Mouse (Mus musculus) forebrain, postnatal 0 days (tissue): ENCODE results near the gene C1ql4. TPM values are rescaled to one million over a fixed set of nuclear protein-coding genes. Genes with fewer than 3 reads are reported as not detected.

Source experiments
- ATAC-seq: fragments of 200-750 bp; cut with Nextera tagmentation; 2 replicates; pipeline ENCODE4 v1.8.0; 2017; ENCODE audit warnings: mild to moderate bottlenecking, moderate library complexity
- DNase-seq: peaks from one replicate; pipeline ENCODE4 v3.0.0-alpha.2; 2015
- H3K27ac ChIP-seq: fragments of 300-500 bp; sonication (generic); 2 replicates; pipeline ENCODE4 v1.5.1; 2014; ENCODE audit warnings: low read depth, mild to moderate bottlenecking, antibody characterized with exemption, low read length, moderate library complexity, mixed read lengths
- H3K27me3 ChIP-seq: fragments of 300-500 bp; sonication (generic); 2 replicates; pipeline ENCODE4 v1.6.1; 2014; ENCODE audit warnings: mild to moderate bottlenecking, low read length, mixed read lengths; ENCODE audit not compliant: insufficient read depth
- H3K36me3 ChIP-seq: fragments of 300-500 bp; sonication (generic); 2 replicates; pipeline ENCODE4 v1.6.1; 2014; ENCODE audit warnings: mild to moderate bottlenecking, moderate library complexity; ENCODE audit not compliant: insufficient read depth
- H3K4me1 ChIP-seq: fragments of 300-500 bp; sonication (generic); 2 replicates; pipeline ENCODE4 v1.6.1; 2014; ENCODE audit warnings: antibody characterized with exemption; ENCODE audit not compliant: insufficient read depth
- H3K4me2 ChIP-seq: fragments of 300-500 bp; sonication (generic); 2 replicates; pipeline ENCODE4 v1.6.1; 2014; ENCODE audit warnings: low read depth, mild to moderate bottlenecking, moderate library complexity
- H3K4me3 ChIP-seq: fragments of 300-500 bp; sonication (generic); 2 replicates; pipeline ENCODE4 v1.5.1; 2014; ENCODE audit warnings: low read depth, low read length, mixed read lengths
- H3K9ac ChIP-seq: fragments of 300-500 bp; sonication (generic); 2 replicates; pipeline ENCODE4 v1.6.1; 2014; ENCODE audit warnings: mild to moderate bottlenecking
- H3K9me3 ChIP-seq: fragments of 300-500 bp; sonication (generic); 2 replicates; pipeline ENCODE4 v1.6.1; 2016; ENCODE audit warnings: low read length
- CTCF ChIP-seq: sonication (generic); IDR thresholded peaks from 2 replicates; pipeline ENCODE4 v1.5.1; 2016; ENCODE audit warnings: antibody characterized with exemption, control low read depth, low read depth
- WGBS: fragments of 180-500 bp; shearing (Covaris S2); extraction: QIAGEN DNeasy Blood & Tissue Kit; methylation state at CpG from one replicate; pipeline ENCODE4 v1.1.7; 2014; 5-methylcytosine and 5-hydroxymethylcytosine counted together
- polyA plus RNA-seq: library from polyadenylated mRNA; unstranded; fragments of >200 nt; fragmentation: Nextera tagmentation; extraction: Ambion mirVana; gene quantifications from 2 replicates; pipeline ENCODE4 v1.2.1, GENCODE M21; 2015
- total RNA-seq: library from RNA; depleted of rRNA; stranded (reverse); fragments of >200 nt; gene quantifications from 2 replicates; pipeline ENCODE4 v1.2.3, GENCODE M21; 2014

The C1ql4 gene
- total and polyA plus RNA-seq, 2 experiments from 2014 or later: 0.40 to 0.48 TPM

- ATAC-seq: peak; percentile 91
- Histone ChIP-seq H3K4me2 (peak overlapping the region; percentile 90), H3K4me3 (peak overlapping the region; percentile 88), H3K9ac (peak overlapping the region; percentile 87), H3K27ac (peak overlapping the region; percentile 92), H3K27me3 (no peaks in the 10 kb centered on the region), H3K9me3 (no peaks in the 10 kb centered on the region), H3K4me1 (peaks cover 11% of the 10 kb centered on the region), H3K36me3 (no peaks in the 10 kb centered on the region)
- WGBS: under 1% methylated on average over 88 of the region's 115 CpGs
- TF ChIP-seq CTCF: no peak
- DNase-seq: peak; percentile 93
Observed at GRCm38 (mm10) chr15:99126081-99126815, 38.6 kb upstream of the C1ql4 start.

- H3K9ac ChIP-seq: peak within 1 kb of the TSS; percentile 87
- H3K36me3 ChIP-seq: no peaks in the 10 kb centered on the region
- WGBS: 1% methylated on average over 12 of the region's 12 CpGs
- peaks cover 11% of the 10 kb centered on the region for H3K4me1 ChIP-seq
- H3K9me3 ChIP-seq: no peaks in the 10 kb centered on the region
- no peak for ATAC-seq
- no peak for TF ChIP-seq CTCF
- peak within 1 kb of the TSS; percentile 88 for H3K4me3 ChIP-seq
- peak within 1 kb of the TSS; percentile 90 for H3K4me2 ChIP-seq
- H3K27me3 ChIP-seq: no peaks in the 10 kb centered on the region
- H3K27ac ChIP-seq: peak within 1 kb of the TSS; percentile 92
- DNase-seq: no peak
Observed at GRCm38 (mm10) chr15:99125711-99126080, 38.1 kb upstream of the C1ql4 start, which contains the start of gene Spats2. Gene Spats2, plus strand, starts transcription at chr15:99125916.

- H3K9me3 ChIP-seq: no peaks in the 10 kb centered on the region
- 79% methylated on average over 2 of the region's 2 CpGs for WGBS
- H3K27me3 ChIP-seq: no peaks in the 10 kb centered on the region
- H3K36me3 ChIP-seq: no peaks in the 10 kb centered on the region
- no peak for DNase-seq
- TF ChIP-seq CTCF: no peak
- no peak overlapping the region for H3K27ac ChIP-seq
- H3K4me2 ChIP-seq: no peak overlapping the region
- H3K9ac ChIP-seq: no peak overlapping the region
- H3K4me3 ChIP-seq: no peak overlapping the region
- H3K4me1 ChIP-seq: peaks cover 7% of the 10 kb centered on the region; the same call in 1 of the 2 replicates
- no peak for ATAC-seq
Observed at GRCm38 (mm10) chr15:99122642-99123041, 35.0 kb upstream of the C1ql4 start.

- no peaks in the 10 kb centered on the region for H3K27me3 ChIP-seq
- H3K4me3 ChIP-seq: no peak overlapping the region
- H3K9me3 ChIP-seq: no peaks in the 10 kb centered on the region
- TF ChIP-seq CTCF: no peak
- 18% methylated on average over 11 of the region's 11 CpGs for WGBS
- no peak overlapping the region for H3K4me2 ChIP-seq
- no peak for DNase-seq
- no peak overlapping the region for H3K9ac ChIP-seq
- no peak for ATAC-seq
- 0 out of 2 replicates have a peak, but pooled peaks cover 5% of the 10 kb centered on the region for H3K4me1 ChIP-seq
- no peak overlapping the region for H3K27ac ChIP-seq
- H3K36me3 ChIP-seq: no peaks in the 10 kb centered on the region
Observed at GRCm38 (mm10) chr15:99120814-99121213, 33.2 kb upstream of the C1ql4 start.

- ATAC-seq (no peak), DNase-seq (no peak)
- Histone ChIP-seq H3K36me3 (no peaks in the 10 kb centered on the region), H3K9me3 (no peaks in the 10 kb centered on the region), H3K9ac (no peak overlapping the region), H3K27ac (no peak overlapping the region), H3K4me2 (no peak overlapping the region), H3K4me3 (no peak overlapping the region), H3K27me3 (no peaks in the 10 kb centered on the region), H3K4me1 (no peaks in the 10 kb centered on the region)
- TF ChIP-seq CTCF: no peak
- WGBS: 62% methylated on average over 11 of the region's 11 CpGs
Observed at GRCm38 (mm10) chr15:99116539-99116938, 28.9 kb upstream of the C1ql4 start.

- no peaks in the 10 kb centered on the region for H3K4me1 ChIP-seq
- no peak overlapping the region for H3K4me2 ChIP-seq
- no peak overlapping the region for H3K27ac ChIP-seq
- no peak for TF ChIP-seq CTCF
- ATAC-seq (no peak), DNase-seq (no peak)
- H3K36me3 ChIP-seq: no peaks in the 10 kb centered on the region
- WGBS: 89% methylated on average over 7 of the region's 7 CpGs
- H3K9ac ChIP-seq: no peak overlapping the region
- H3K4me3 ChIP-seq: no peak overlapping the region
- H3K27me3 ChIP-seq: no peaks in the 10 kb centered on the region
- no peaks in the 10 kb centered on the region for H3K9me3 ChIP-seq
Observed at GRCm38 (mm10) chr15:99115065-99115423, 27.4 kb upstream of the C1ql4 start.

- H3K9ac ChIP-seq: no peak overlapping the region
- H3K4me2 ChIP-seq: no peak overlapping the region
- no peaks in the 10 kb centered on the region for H3K9me3 ChIP-seq
- ATAC-seq (no peak), DNase-seq (no peak)
- H3K36me3 ChIP-seq: no peaks in the 10 kb centered on the region
- no peaks in the 10 kb centered on the region for H3K27me3 ChIP-seq
- TF ChIP-seq CTCF: no peak
- 53% methylated on average over 14 of the region's 14 CpGs for WGBS
- no peak overlapping the region for H3K4me3 ChIP-seq
- H3K27ac ChIP-seq: no peak overlapping the region
- H3K4me1 ChIP-seq: no peaks in the 10 kb centered on the region
Observed at GRCm38 (mm10) chr15:99114312-99115064, 26.9 kb upstream of the C1ql4 start.
